Comparison of ENCODE assay signal across 17 mouse cellular contexts in genomic region chr2:152787136-152787535, GRCm38 (mm10). TPM values are rescaled to one million over a fixed set of nuclear protein-coding genes. Genes with fewer than 3 reads are reported as not detected.
A peak's percentile ranks its signal among the peaks of the same experiment; 100 is the strongest.
DNase-seq lines count a peak whose midpoint lies in the region; ATAC-seq and TF ChIP-seq lines count a peak whose summit lies in the region.
"Had no signal": no experiment of that assay in that cellular context is flagged by ENCODE, and none has a peak within 500 bp of the region (broad histone marks: within the 10 kb centered on the region; RNA-seq: fewer than 3 reads in every experiment).

No protein-coding gene starts in this region.

- TF ChIP-seq CTCF in liver, embryonic 14.5 days (IDR thresholded peaks at IDR 0.05; ENCODE audit: low read depth): no peak

- H3K4me1 ChIP-seq in heart, embryonic 10.5 days: peaks cover 84% of the 10 kb centered on the region
- peaks cover 72% of the 10 kb centered on the region for H3K4me1 ChIP-seq in heart, embryonic 11.5 days (ENCODE audit: control insufficient read depth, insufficient read depth, low read length)
- peaks cover 99% of the 10 kb centered on the region for H3K4me1 ChIP-seq in liver, embryonic 12.5 days
- H3K4me1 ChIP-seq in liver, embryonic 14.5 days (replicated peaks; ENCODE audit: control insufficient read depth in 2 of 2, insufficient read depth in 2 of 2, low read length in 1 of 2): peaks cover 83 to 91% of the 10 kb centered on the region in 2 experiments

- no peak overlapping the region for H3K4me3 ChIP-seq in heart, embryonic 10.5 days
- no peak overlapping the region for H3K4me3 ChIP-seq in heart, embryonic 11.5 days (ENCODE audit: low read depth, low read length)
- no peak overlapping the region for H3K4me3 ChIP-seq in liver, embryonic 12.5 days
- H3K4me3 ChIP-seq in liver, embryonic 14.5 days (ENCODE audit: insufficient read depth in 1 of 2, low read depth in 2 of 2, low read length in 2 of 2): no peak overlapping the region
- H3K4me3 ChIP-seq: embryonic facial prominence, embryonic 13.5 days; forebrain, embryonic 10.5 days; hindbrain, embryonic 15.5 days; neural tube, embryonic 12.5 days; stomach, embryonic 15.5 days had no signal

- no peak for TF ChIP-seq EP300 in liver, embryonic 14.5 days (IDR thresholded peaks at IDR 0.05; ENCODE audit: low read depth)

- H3K27ac ChIP-seq in heart, embryonic 10.5 days: peak overlapping the region; percentile 43; the same call in 1 of the 2 replicates
- no peak overlapping the region; the same call in 1 of the 2 replicates for H3K27ac ChIP-seq in heart, embryonic 11.5 days (ENCODE audit: low read depth, low read length)
- H3K27ac ChIP-seq in liver, embryonic 12.5 days: peak overlapping the region; percentile 99
- H3K27ac ChIP-seq in liver, embryonic 14.5 days: peak overlapping the region; percentile 99
- H3K27ac ChIP-seq: embryonic facial prominence, embryonic 13.5 days; forebrain, embryonic 10.5 days; hindbrain, embryonic 15.5 days; neural tube, embryonic 12.5 days; stomach, embryonic 15.5 days had no signal

- no peaks in the 10 kb centered on the region for H3K27me3 ChIP-seq in heart, embryonic 10.5 days (ENCODE audit: insufficient read depth, poor library complexity, severe bottlenecking)
- H3K27me3 ChIP-seq in heart, embryonic 11.5 days (ENCODE audit: control insufficient read depth, insufficient read depth, low read length): no peaks in the 10 kb centered on the region
- H3K27me3 ChIP-seq in liver, embryonic 12.5 days (replicated peaks): no peaks in the 10 kb centered on the region
- H3K27me3 ChIP-seq in liver, embryonic 14.5 days (ENCODE audit: control insufficient read depth, insufficient read depth, low read length): no peaks in the 10 kb centered on the region
- H3K27me3 ChIP-seq: embryonic facial prominence, embryonic 13.5 days; hindbrain, embryonic 15.5 days; neural tube, embryonic 12.5 days; stomach, embryonic 15.5 days had no signal

- H3K9me3 ChIP-seq in heart, embryonic 10.5 days: no peaks in the 10 kb centered on the region
- H3K9me3 ChIP-seq in heart, embryonic 11.5 days (replicated peaks; ENCODE audit: control insufficient read depth, low read length): no peaks in the 10 kb centered on the region
- no peaks in the 10 kb centered on the region for H3K9me3 ChIP-seq in liver, embryonic 12.5 days (replicated peaks)
- H3K9me3 ChIP-seq in liver, embryonic 14.5 days (ENCODE audit: control insufficient read depth, low read length): no peaks in the 10 kb centered on the region
- H3K9me3 ChIP-seq: embryonic facial prominence, embryonic 13.5 days; forebrain, embryonic 10.5 days; hindbrain, embryonic 15.5 days; neural tube, embryonic 12.5 days; stomach, embryonic 15.5 days had no signal

- H3K36me3 ChIP-seq in heart, embryonic 10.5 days: peaks cover 15% of the 10 kb centered on the region
- H3K36me3 ChIP-seq in heart, embryonic 11.5 days (ENCODE audit: control insufficient read depth, insufficient read depth, low read length): no peaks in the 10 kb centered on the region
- peaks cover 30% of the 10 kb centered on the region for H3K36me3 ChIP-seq in liver, embryonic 12.5 days
- H3K36me3 ChIP-seq in liver, embryonic 14.5 days (replicated peaks; ENCODE audit: control insufficient read depth, insufficient read depth, low read depth): peaks cover 18% of the 10 kb centered on the region
- H3K36me3 ChIP-seq: hindbrain, embryonic 15.5 days had no signal

- 93% methylated on average over 2 of the region's 2 CpGs for WGBS in heart, embryonic 10.5 days
- WGBS in heart, embryonic 11.5 days (ENCODE audit: insufficient replicate concordance): 90% methylated on average over 2 of the region's 2 CpGs
- WGBS in liver, embryonic 12.5 days (ENCODE audit: insufficient replicate concordance): 79% methylated on average over 2 of the region's 2 CpGs
- WGBS in liver, embryonic 14.5 days (ENCODE audit: insufficient replicate concordance): 80% methylated on average over 2 of the region's 2 CpGs

- H3K4me2 ChIP-seq in heart, embryonic 11.5 days: no peak overlapping the region
- peak overlapping the region; percentile 86; the same call in 1 of the 2 replicates for H3K4me2 ChIP-seq in liver, embryonic 12.5 days
- H3K4me2 ChIP-seq in liver, embryonic 14.5 days (ENCODE audit: low read depth): no peak overlapping the region; the same call in 1 of the 2 replicates
- H3K4me2 ChIP-seq: embryonic facial prominence, embryonic 13.5 days; hindbrain, embryonic 15.5 days; neural tube, embryonic 12.5 days; stomach, embryonic 15.5 days had no signal

- no peak overlapping the region for H3K9ac ChIP-seq in heart, embryonic 11.5 days (ENCODE audit: low read depth, low read length)
- H3K9ac ChIP-seq in liver, embryonic 12.5 days: peak overlapping the region; percentile 79
- H3K9ac ChIP-seq in liver, embryonic 14.5 days (replicated peaks): no peak overlapping the region; the same call in 1 of the 2 replicates
- H3K9ac ChIP-seq: embryonic facial prominence, embryonic 13.5 days; hindbrain, embryonic 15.5 days; neural tube, embryonic 12.5 days; stomach, embryonic 15.5 days had no signal

- ATAC-seq in heart, embryonic 11.5 days (replicated peaks; ENCODE audit: insufficient number of reproducible peaks, low FRiP score, low TSS enrichment): no peak
- no peak for ATAC-seq in liver, embryonic 12.5 days
- ATAC-seq in liver, embryonic 14.5 days (ENCODE audit: insufficient read depth): no peak
- ATAC-seq in megakaryocyte, adult 5-6 weeks (ENCODE audit: poor library complexity, severe bottlenecking): no peak
- ATAC-seq: midbrain, embryonic 16.5 days had no signal

- no peak for DNase-seq in heart, embryonic 10.5 days (ENCODE audit: low spot score)
- no peak for DNase-seq in liver
- DNase-seq in kidney, adult 9 months: peak; percentile 79
- no peak for DNase-seq in liver, embryonic 14.5 days (ENCODE audit: low read depth in 3 of 3, low spot score in 3 of 3)
- no peak for DNase-seq in spleen, adult 18-20 months
- DNase-seq: cerebellum, postnatal 36 days; thymus, postnatal 4 days had no signal

RNA-seq across cellular contexts. Expression of gene Cox4i2, which starts 33.2 kb away (rescaled TPM):
- polyA plus RNA-seq in heart, embryonic 10.5 days (2016; fragmentation: Nextera tagmentation; extraction: Ambion mirVana): 18.8 and 21.1 TPM in 2 replicates
- polyA plus RNA-seq in heart, embryonic 11.5 days (2014; fragmentation: Nextera tagmentation; extraction: Ambion mirVana): 22.4 and 22.5 TPM in 2 replicates
- 2.5 and 3.4 TPM in 2 replicates for polyA plus RNA-seq in liver, embryonic 12.5 days (2016; fragmentation: Nextera tagmentation; extraction: Ambion mirVana)
- 0.51 and 0.92 TPM in 2 replicates for polyA plus RNA-seq in liver, embryonic 14.5 days (2012; rRNA removed)
- 0.47 and 0.51 TPM in 2 replicates for polyA plus RNA-seq in liver, embryonic 14.5 days (2014; fragmentation: Nextera tagmentation; extraction: Ambion mirVana)
- 0.20 and 0.55 TPM in 2 replicates for total RNA-seq in megakaryocyte, adult 5-6 weeks (2015)
- total RNA-seq in megakaryocyte, adult 5-6 weeks (2017): 0.41 TPM in 1 of 2 replicates, not detected in the other
- polyA plus RNA-seq: activated CD4-positive, CD25-positive, alpha-beta regulatory T cell, adult 4 months had no signal

RNA-seq across cellular contexts. Expression of gene Bcl2l1, which starts 44.4 kb away (rescaled TPM):
- 72.8 and 76.2 TPM in 2 replicates for polyA plus RNA-seq in heart, embryonic 10.5 days (2016; fragmentation: Nextera tagmentation; extraction: Ambion mirVana)
- polyA plus RNA-seq in heart, embryonic 11.5 days (2014; fragmentation: Nextera tagmentation; extraction: Ambion mirVana): 69.8 and 73.1 TPM in 2 replicates
- 127 and 137 TPM in 2 replicates for polyA plus RNA-seq in liver, embryonic 12.5 days (2016; fragmentation: Nextera tagmentation; extraction: Ambion mirVana)
- polyA plus RNA-seq in liver, embryonic 14.5 days (2012; rRNA removed): 72.2 and 81.6 TPM in 2 replicates
- polyA plus RNA-seq in liver, embryonic 14.5 days (2014; fragmentation: Nextera tagmentation; extraction: Ambion mirVana): 172 and 186 TPM in 2 replicates
- total RNA-seq in megakaryocyte, adult 5-6 weeks (2015): 7.1 and 9.3 TPM in 2 replicates
- total RNA-seq in megakaryocyte, adult 5-6 weeks (2017): 9.3 and 12.8 TPM in 2 replicates

RNA-seq across cellular contexts. Expression of gene Id1, which starts 51.1 kb away (rescaled TPM):
- 92.5 and 124 TPM in 2 replicates for polyA plus RNA-seq in heart, embryonic 10.5 days (2016; fragmentation: Nextera tagmentation; extraction: Ambion mirVana)
- 95.3 and 98.1 TPM in 2 replicates for polyA plus RNA-seq in heart, embryonic 11.5 days (2014; fragmentation: Nextera tagmentation; extraction: Ambion mirVana)
- 28.1 and 30.6 TPM in 2 replicates for polyA plus RNA-seq in liver, embryonic 12.5 days (2016; fragmentation: Nextera tagmentation; extraction: Ambion mirVana)
- 45.6 and 50.6 TPM in 2 replicates for polyA plus RNA-seq in liver, embryonic 14.5 days (2012; rRNA removed)
- polyA plus RNA-seq in liver, embryonic 14.5 days (2014; fragmentation: Nextera tagmentation; extraction: Ambion mirVana): 20.7 and 22.6 TPM in 2 replicates
- total RNA-seq in megakaryocyte, adult 5-6 weeks (2015): 28.4 and 48.3 TPM in 2 replicates
- 35.0 and 40.1 TPM in 2 replicates for total RNA-seq in megakaryocyte, adult 5-6 weeks (2017)
